Mouse (Mus musculus) urinary bladder, adult 2 months (tissue): Measurements from ENCODE around the gene Calb2. TPM values are rescaled to one million over a fixed set of nuclear protein-coding genes. Genes with fewer than 3 reads are reported as not detected.

Source experiments
- DNase-seq: peaks from one replicate; pipeline ENCODE4 v3.0.0; 2022; ENCODE audit warnings: low spot score
- polyA plus RNA-seq: library from polyadenylated mRNA; depleted of rRNA; stranded (reverse); fragments of >200 nt; gene quantifications from 2 replicates; pipeline ENCODE4 v1.2.3, GENCODE M21; 2012; rRNA removed

Calb2 gene
- 0.07 and 0.11 TPM in 2 replicates for polyA plus RNA-seq

DNA sequence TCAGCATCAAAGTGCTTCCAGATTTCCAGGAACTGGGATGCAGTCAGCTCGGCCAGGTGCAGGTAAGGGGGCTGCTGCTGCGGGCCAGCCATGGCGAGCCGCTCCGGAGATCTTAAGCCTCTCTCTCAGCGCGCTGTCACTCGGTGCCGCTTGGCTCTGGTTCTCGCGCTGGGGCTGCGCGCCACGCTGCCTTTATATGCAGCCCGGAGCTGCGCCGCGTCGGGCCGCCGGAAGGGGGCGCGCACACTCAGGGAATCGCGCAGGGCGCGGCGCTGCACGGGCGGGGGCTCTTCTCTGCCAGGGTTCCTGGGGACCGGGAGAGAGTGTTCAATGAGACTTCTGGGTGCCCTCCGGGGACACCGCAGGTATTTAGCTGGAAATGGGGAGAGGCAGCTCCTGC, at the start of gene Calb2:
Gene Calb2, minus strand, starts transcription at position 165 of the 400 bp plus-strand sequence.
- DNase-seq: no peak

DNA sequence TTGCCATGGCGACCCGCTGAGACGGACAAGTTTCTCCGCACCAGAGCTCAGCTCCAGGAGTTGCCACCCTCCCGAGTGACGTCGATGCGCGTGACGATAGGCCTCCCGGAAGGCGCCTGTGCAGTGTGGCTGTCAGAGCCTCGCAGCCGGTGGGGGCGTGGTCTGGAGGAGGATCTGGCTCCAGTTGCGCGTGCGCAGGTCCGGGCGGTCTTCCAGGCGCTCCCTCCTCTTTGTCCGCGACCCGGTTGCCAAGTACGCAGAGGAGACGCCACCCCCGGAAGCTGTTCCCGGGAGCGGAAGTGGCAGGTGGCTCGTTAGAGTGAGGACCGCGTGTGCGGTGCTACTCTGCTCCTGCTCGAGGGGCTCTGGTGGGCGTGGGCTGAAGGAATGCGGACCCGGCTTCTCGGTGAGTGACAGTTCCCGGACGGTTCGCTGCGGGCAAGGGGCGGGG, 49.7 kb upstream of the Calb2 start:
- peak; percentile 96 for DNase-seq

DNA sequence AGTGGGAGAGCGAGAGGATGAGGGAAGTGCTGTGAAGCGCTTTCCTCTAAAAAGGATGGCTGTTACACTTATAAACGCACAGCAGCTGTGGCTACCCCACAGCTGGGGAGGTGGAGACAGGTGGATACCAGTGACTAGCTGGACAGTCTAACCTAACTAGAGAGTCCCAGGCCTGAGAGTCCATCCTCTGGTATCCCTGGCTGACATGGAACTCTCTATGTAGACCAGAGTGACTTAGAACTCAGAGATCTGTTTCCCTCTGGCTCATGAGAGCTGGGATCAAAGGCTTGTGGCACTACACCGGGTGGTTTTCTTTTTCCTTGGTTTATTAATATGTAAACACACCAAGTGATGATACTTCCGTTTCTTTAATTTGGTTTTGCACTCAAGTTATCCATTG, 49.2 kb upstream of the Calb2 start:
- DNase-seq: no peak

GRCm38 (mm10) chr8:110216253-110216652, 48.2 kb upstream of the Calb2 start:
- DNase-seq: no peak

DNA sequence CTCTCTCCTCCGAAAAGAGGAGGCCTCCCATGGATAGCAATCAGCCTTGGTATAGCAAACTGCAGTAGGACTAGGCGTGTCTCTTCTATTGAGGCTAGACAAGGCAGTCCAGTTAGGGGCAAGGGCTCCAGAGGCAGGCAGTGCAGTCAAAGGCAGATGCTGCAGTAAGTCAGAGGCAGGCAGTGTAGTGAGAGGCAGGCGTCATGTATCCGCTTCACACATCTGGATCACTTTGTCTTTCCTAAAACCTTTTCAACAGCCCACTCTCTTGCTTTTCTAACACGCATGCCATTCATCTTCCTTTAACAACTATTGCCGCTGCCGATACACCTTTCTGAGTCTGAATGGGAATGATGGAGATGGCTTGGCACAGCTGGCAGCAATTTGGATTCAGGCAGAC, 47.4 kb upstream of the Calb2 start, which contains the start of gene Cmtr2:
Gene Cmtr2, plus strand, starts transcription at position 301 of the 400 bp plus-strand sequence.
- DNase-seq: no peak

DNA sequence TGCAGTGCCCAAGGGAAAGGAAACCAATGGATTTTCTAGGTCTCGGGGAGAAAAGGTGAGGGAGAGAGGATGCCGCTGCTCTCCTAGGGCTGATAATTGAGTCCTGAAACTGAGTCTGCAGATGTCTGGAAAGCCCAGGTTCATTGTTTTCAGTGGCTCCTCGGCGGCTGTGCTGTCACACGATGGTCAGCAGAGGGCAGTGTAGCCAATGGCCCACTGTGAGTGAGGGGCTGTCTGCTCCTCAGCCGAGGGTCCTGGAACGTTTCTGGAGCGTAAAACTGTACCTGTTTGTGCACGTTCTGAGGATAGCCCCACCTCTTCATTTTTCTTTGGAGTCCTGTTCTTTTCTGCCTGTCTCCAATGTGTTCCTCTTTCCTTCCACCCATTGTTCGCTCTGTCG, 33.8 kb upstream of the Calb2 start:
- no peak for DNase-seq

- no peak for DNase-seq
Observed at GRCm38 (mm10) chr8:110196678-110197077, 28.7 kb upstream of the Calb2 start.

DNA sequence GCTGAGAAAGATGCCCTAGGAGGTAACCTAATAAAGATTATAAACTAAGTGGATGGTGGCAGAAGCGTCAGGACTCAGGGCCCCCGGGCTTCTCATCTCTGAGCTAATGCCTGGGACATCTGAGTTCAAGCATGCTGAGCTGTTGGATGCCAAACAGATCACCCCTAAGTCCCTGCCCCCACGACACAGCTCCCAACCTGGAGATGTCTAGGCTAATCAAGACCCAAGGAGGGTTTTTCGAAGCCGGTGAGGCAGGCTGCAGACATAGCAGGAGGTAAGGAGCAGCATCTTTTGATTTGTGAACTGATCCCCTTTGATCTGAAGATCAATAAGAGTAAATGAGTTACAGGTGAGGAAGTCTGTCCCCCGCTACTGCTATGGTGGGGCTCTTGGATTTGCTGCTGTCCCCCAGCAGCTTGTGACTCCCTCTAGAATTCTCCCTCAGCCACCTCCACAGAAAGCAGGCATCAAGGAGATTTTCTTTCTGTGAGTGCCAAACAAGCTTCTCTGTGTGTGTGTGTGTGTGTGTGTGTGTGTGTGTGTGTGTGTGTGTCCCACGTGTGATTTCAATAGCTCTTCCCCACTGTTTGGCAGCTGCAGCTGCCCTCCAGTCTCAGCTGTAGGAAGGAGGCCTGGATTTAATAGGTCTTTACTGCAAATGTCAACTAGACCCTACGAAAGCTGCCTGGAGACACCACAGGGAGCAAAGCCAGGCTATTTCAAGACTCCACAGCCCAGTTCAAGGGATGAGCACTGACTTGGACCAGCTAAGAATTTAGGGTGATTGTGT, 21.1 kb upstream of the Calb2 start:
- DNase-seq: no peak

- DNase-seq: no peak
Observed at GRCm38 (mm10) chr8:110185538-110185937, 17.5 kb upstream of the Calb2 start.

- DNase-seq: no peak
Observed at GRCm38 (mm10) chr8:110183748-110184147, 15.7 kb upstream of the Calb2 start.

- no peak for DNase-seq
Observed at GRCm38 (mm10) chr8:110182735-110183367, 14.8 kb upstream of the Calb2 start.

- DNase-seq: no peak
Observed at GRCm38 (mm10) chr8:110177359-110178155, 9.5 kb upstream of the Calb2 start.

DNA sequence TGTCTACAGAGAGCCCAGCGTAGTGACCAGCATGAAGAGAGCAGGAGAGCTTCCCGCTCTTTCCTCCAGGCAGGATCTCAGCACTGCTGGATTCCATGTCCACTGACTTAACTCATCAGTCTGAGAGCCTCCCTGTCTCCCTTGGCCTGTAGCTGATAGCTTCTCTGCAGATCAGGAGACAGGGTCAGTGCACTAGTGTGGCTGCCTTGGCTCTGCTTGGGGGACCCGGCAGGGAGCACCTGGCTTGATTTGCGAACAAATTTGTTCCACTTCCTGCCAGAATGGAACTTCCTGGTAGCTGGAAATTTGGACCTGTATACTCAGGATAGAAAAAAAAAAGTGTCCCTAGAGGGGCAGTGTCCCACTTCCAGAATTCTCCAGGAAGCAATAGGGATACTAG, 6.8 kb upstream of the Calb2 start:
- no peak for DNase-seq

GRCm38 (mm10) chr8:110172161-110172560, 4.2 kb upstream of the Calb2 start:
- no peak for DNase-seq

- DNase-seq: no peak
Observed at GRCm38 (mm10) chr8:110166270-110166669, 1.7 kb downstream of the Calb2 start.

GRCm38 (mm10) chr8:110162007-110162406, 6.0 kb downstream of the Calb2 start:
- DNase-seq: no peak

DNA sequence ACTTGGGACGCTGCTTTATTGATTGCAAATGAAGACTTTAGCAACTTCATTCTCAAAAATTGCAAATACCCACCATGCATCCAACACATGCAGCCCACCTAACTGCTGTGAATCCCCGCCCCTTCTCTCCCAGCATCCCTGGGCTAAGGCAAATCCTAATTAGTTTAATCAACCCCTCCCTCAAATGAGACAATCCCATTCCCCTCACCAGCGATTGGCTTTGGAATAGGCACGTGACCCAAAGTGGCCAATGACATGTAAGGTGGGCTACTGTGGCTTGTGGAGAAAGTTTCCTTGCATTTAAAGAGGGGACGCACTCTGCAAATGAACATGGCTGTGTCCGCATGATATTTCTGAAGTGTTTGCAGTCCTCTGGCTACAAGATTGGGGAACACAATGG, 15.1 kb downstream of the Calb2 start:
- DNase-seq: no peak

- no peak for DNase-seq
Observed at GRCm38 (mm10) chr8:110145538-110145937, 22.5 kb downstream of the Calb2 start.

DNA sequence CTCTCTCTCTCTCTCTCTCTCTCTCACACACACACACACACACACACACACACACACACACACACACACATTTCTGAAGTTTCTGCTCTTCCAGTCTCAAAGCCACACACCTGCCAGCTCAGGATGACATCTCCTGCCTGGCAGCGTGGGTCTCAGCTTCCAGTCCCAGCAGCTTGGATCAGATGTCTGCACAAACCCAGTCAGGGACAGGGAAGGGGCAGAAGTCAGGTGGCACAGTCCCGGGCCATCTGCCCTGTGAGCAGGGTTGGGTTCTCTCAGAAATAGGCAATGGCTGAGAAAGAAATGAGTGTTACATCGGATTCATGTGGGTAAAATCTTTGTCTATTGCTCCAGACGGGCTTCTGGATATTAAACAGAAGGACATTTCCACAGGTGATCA, 27.2 kb downstream of the Calb2 start:
- DNase-seq: no peak

DNA sequence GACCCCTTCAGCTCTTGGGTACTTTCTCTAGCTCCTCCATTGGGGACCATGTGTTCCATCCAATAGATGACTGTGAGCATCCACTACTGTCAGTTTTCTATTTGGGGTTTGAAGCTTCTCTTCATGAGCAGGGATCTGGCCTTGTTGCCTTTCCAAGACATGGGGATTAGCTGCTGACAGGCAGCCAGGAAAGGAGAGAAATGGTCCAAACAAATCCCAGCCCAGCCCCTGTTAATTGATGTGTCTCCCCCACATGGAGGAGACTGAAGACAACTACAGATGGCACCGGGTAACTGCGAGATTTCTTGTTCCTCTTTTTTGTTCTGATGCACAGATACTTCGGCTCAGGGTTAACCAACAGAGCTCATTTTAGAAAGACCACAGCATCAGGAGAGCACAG, 27.9 kb downstream of the Calb2 start:
- no peak for DNase-seq

DNA sequence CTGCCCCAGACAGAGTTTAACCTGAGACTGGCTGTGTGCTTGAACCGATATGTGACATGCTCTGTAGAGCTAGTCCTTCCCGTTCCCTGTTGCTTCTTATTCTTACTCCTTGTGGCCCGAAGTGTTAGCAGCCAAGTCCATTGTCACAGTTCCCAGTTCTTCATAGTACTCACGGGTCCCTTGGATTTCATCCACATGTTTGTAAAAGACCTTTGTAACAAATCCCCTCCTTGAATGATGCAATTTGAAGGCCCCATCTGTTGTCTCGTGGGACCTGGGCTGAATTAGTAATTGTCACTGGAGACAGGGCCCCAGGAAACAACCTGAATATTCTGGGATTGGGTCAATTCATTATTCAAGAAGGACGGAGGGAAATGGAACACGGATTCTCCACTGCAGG, 32.5 kb downstream of the Calb2 start:
- no peak for DNase-seq

DNA sequence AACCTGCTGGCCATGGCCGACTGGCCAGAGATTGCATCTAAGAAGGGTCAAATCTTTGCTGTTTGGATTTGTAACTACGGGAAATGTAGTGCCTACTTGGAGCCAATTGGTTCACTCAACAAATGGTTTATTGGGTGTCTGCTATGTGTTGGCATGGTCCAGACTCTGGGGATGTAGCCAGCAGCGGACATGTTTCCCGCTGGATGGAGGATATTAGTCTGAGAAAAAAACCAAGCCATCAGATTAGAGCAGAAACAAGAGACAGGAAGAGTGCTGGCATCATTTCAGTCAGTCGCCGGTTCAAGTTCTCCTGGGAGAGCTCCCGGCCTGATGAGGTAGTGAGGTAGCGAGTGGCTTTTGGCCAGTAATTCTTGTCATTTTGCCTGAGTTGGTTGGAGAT, 33.8 kb downstream of the Calb2 start:
- DNase-seq: no peak
